Mouse (Mus musculus) heart, embryonic 16.5 days (tissue): ENCODE measurements around the gene Gm21294. TPM values are rescaled to one million over a fixed set of nuclear protein-coding genes. Genes with fewer than 3 reads are reported as not detected.
"Not testable (repeated sequence)": the region's sequence is repeated elsewhere in the genome, so short reads cannot be mapped to it uniquely, and the experiment has no call there.

Experiments used
- ATAC-seq: fragments of 200-750 bp; cut with Nextera tagmentation; replicated peaks from 2 replicates; pipeline ENCODE4 v1.8.0; 2017; ENCODE audit warnings: moderate number of reproducible peaks; ENCODE audit not compliant: insufficient read depth, low FRiP score; ENCODE audit errors: extremely low read depth
- H3K27ac ChIP-seq: fragments of 300-500 bp; sonication (generic); 2 replicates; pipeline ENCODE4 v1.5.1; 2014; ENCODE audit warnings: mild to moderate bottlenecking, low read length, control low read depth, moderate library complexity
- H3K27me3 ChIP-seq: fragments of 300-500 bp; sonication (generic); 2 replicates; pipeline ENCODE4 v1.6.1; 2014; ENCODE audit warnings: low read length, mixed read lengths; ENCODE audit not compliant: control insufficient read depth, insufficient read depth
- H3K36me3 ChIP-seq: fragments of 300-500 bp; sonication (generic); 2 replicates; pipeline ENCODE4 v1.6.1; 2014; ENCODE audit not compliant: control insufficient read depth, insufficient read depth
- H3K4me1 ChIP-seq: fragments of 300-500 bp; sonication (generic); 2 replicates; pipeline ENCODE4 v1.6.1; 2014; ENCODE audit warnings: low read length, mixed read lengths; ENCODE audit not compliant: control insufficient read depth, insufficient read depth
- H3K4me2 ChIP-seq: fragments of 300-500 bp; sonication (generic); 2 replicates; pipeline ENCODE4 v1.6.1; 2014; ENCODE audit warnings: low read depth, mild to moderate bottlenecking, control low read depth, low read length
- H3K4me3 ChIP-seq: fragments of 300-500 bp; sonication (generic); 2 replicates; pipeline ENCODE4 v1.5.1; 2014; ENCODE audit warnings: mild to moderate bottlenecking, control low read depth, low read length
- H3K9ac ChIP-seq: fragments of 300-500 bp; sonication (generic); 2 replicates; pipeline ENCODE4 v1.6.1; 2014; ENCODE audit warnings: low read length, control low read depth
- H3K9me3 ChIP-seq: fragments of 300-500 bp; sonication (generic); replicated peaks from 2 replicates; pipeline ENCODE4 v1.6.1; 2016; ENCODE audit warnings: low read length; ENCODE audit not compliant: control insufficient read depth
- WGBS: fragments of 180-500 bp; shearing (Covaris S2); extraction: QIAGEN DNeasy Blood & Tissue Kit; methylation state at CpG from one replicate; pipeline ENCODE4 v1.1.7; 2014; 5-methylcytosine and 5-hydroxymethylcytosine counted together
- polyA plus RNA-seq: library from polyadenylated mRNA; unstranded; fragments of >200 nt; fragmentation: Nextera tagmentation; extraction: Ambion mirVana; gene quantifications from 2 replicates; pipeline ENCODE4 v1.2.1, GENCODE M21; 2015

Gm21294 gene
- polyA plus RNA-seq = not detected in 2 replicates

- not testable (repeated sequence) for H3K4me3 ChIP-seq, H3K27me3 ChIP-seq, H3K4me1 ChIP-seq, ATAC-seq, H3K36me3 ChIP-seq, H3K9me3 ChIP-seq, H3K9ac ChIP-seq, H3K4me2 ChIP-seq, H3K27ac ChIP-seq
- whole genome bisulfite sequencing = no CpG with 5 or more reads among the region's 5 CpGs
Measured at GRCm38 (mm10) chrY:89052506-89052905, at the start of gene Gm21294. TSS of gene Gm21294 (plus strand) at chrY:89052806.

DNA sequence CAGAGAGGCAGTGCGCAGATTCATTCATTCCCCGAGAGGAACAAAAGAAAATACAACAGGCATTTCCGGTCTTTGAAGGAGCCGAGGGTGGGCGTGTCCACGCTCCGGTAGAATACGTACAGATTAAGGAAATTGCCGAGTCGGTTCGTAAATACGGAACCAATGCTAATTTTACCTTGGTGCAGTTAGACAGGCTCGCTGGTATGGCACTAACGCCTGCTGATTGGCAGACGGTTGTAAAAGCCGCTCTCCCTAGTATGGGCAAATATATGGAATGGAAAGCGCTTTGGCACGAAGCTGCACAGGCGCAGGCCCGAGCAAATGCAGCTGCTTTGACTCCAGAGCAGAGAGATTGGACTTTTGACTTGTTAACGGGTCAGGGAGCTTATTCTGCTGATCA, 73.6 kb downstream of the Gm21294 start:
- not testable (repeated sequence) for H3K4me2 ChIP-seq, H3K27ac ChIP-seq
- no CpG with 5 or more reads among the region's 21 CpGs for WGBS

More for the DNA sequence above, 73.6 kb downstream of the Gm21294 start:
- ATAC-seq, H3K4me3 ChIP-seq, H3K9me3 ChIP-seq, H3K9ac ChIP-seq, H3K27me3 ChIP-seq, H3K4me1 ChIP-seq, H3K36me3 ChIP-seq: not testable (repeated sequence)
